Mouse (Mus musculus) ES-Bruce4 (cell line): ENCODE data around the gene Gm45623.

ENCODE experiments used
- EP300 ChIP-seq: IDR thresholded peaks from 2 replicates; pipeline ENCODE4 v1.6.1; 2011; ENCODE audit warnings: low read depth, low read length; ENCODE audit not compliant: insufficient read depth
- POLR2A ChIP-seq: IDR thresholded peaks from one replicate; pipeline ENCODE4 v1.8.1; 2011; ENCODE audit warnings: low read length; ENCODE audit not compliant: insufficient read depth

DNA sequence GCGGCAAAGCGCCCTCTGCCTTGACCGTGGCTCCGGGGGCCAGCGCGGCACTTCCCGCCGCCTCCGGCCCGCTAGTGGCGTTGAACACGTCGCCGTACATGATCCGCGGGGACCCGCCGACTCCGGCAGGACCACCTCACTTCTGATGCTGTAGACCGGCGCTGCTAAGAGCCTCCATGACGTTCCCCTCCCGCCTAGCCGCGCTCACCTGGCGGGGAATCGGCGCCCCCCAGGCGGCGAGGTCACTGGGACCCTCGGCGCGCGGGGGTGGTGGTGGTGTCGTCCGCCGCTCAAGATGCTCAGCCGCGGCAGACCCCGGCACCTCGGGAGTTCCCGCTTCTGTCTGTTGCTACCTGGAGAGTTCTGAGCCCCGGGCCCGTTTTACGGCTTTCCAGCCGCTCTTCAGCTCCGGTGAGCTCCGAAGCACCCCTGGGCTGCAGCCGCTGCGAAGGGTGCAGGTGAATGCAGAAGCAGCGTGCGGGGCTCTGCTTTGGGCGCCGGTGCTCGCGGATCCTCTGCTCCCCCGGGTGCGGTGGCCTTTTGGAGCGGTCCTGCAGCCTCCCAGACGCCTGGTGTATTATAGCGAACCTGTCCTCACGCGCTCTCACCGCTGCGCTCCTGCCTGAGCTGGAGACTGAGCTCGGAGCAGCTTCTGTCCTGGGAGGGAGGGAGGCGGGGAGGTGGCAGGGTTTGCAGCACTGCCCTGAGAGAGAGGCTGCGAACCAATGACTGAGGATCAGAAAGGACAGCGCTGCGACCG lies at the start of gene Gm45623:
- TF ChIP-seq EP300 (no peak), POLR2A (no peak)
